Mouse (Mus musculus) kidney, adult 2 months (tissue): ENCODE data around the gene Nsun2.

Source experiments
- CTCF ChIP-seq: fragments of 200-500 bp; conservative IDR thresholded peaks from 2 replicates; pipeline ENCODE4 v1.5.1; 2011; ENCODE audit warnings: low read depth, mild to moderate bottlenecking, control low read depth, low read length, moderate library complexity, mixed read lengths; ENCODE audit not compliant: insufficient read depth, insufficient read length
- POLR2A ChIP-seq: fragments of 200-500 bp; IDR thresholded peaks from one replicate; pipeline ENCODE4 v1.6.1; 2011; ENCODE audit warnings: low read depth, low read length, control low read depth

GRCm38 (mm10) chr13:69536021-69536420 is 2.5 kb downstream of the Nsun2 start:
- no peak for TF ChIP-seq CTCF
- TF ChIP-seq POLR2A = no peak
